Mouse (Mus musculus) hindbrain, embryonic 10.5 days (tissue): ENCODE results near the gene Pilrb1. TPM values are rescaled to one million over a fixed set of nuclear protein-coding genes. Genes with fewer than 3 reads are reported as not detected.
"Not testable (repeated sequence)": the region's sequence is repeated elsewhere in the genome, so short reads cannot be mapped to it uniquely, and the experiment has no call there.

Experiments used
- DNase-seq: peaks from one replicate; pipeline ENCODE4 v3.0.0-alpha.2; 2017; ENCODE audit warnings: low spot score
- H3K27ac ChIP-seq: fragments of 300-500 bp; sonication (generic); 2 replicates; pipeline ENCODE4 v1.5.1; 2016; ENCODE audit warnings: mild to moderate bottlenecking, moderate library complexity
- H3K27me3 ChIP-seq: fragments of 300-500 bp; sonication (generic); 2 replicates; pipeline ENCODE4 v1.6.1; 2016; ENCODE audit warnings: mild to moderate bottlenecking; ENCODE audit not compliant: poor library complexity, insufficient read depth, severe bottlenecking
- H3K36me3 ChIP-seq: fragments of 300-500 bp; sonication (generic); 2 replicates; pipeline ENCODE4 v1.6.1; 2016; ENCODE audit warnings: mild to moderate bottlenecking, moderate library complexity
- H3K4me1 ChIP-seq: fragments of 300-500 bp; sonication (generic); replicated peaks from 2 replicates; pipeline ENCODE4 v1.6.1; 2016; ENCODE audit warnings: mild to moderate bottlenecking
- H3K4me3 ChIP-seq: fragments of 300-500 bp; sonication (generic); 2 replicates; pipeline ENCODE4 v1.5.1; 2016; ENCODE audit warnings: mild to moderate bottlenecking, moderate library complexity
- H3K9me3 ChIP-seq: fragments of 300-500 bp; sonication (generic); 2 replicates; pipeline ENCODE4 v1.6.1; 2016; ENCODE audit warnings: mild to moderate bottlenecking, moderate library complexity
- WGBS: fragments of 180-500 bp; shearing (Covaris S2); methylation state at CpG from one replicate; pipeline ENCODE4 v1.1.7; 2016; 5-methylcytosine and 5-hydroxymethylcytosine counted together
- polyA plus RNA-seq: library from polyadenylated mRNA; unstranded; fragments of >200 nt; fragmentation: Nextera tagmentation; extraction: Ambion mirVana; gene quantifications from 2 replicates; pipeline ENCODE4 v1.2.1, GENCODE M21; 2016

Gene Pilrb1
- polyA plus RNA-seq, 1 experiment from 2014 or later, result not detected

GRCm38 (mm10) chr5:137856870-137857269 is 1.0 kb downstream of the Pilrb1 start:
- not testable (repeated sequence) for H3K27me3 ChIP-seq, H3K4me3 ChIP-seq, DNase-seq, H3K27ac ChIP-seq, H3K9me3 ChIP-seq, H3K36me3 ChIP-seq, H3K4me1 ChIP-seq
- WGBS, result 74% methylated on average over 5 of the region's 5 CpGs

- H3K9me3 ChIP-seq, DNase-seq, H3K4me1 ChIP-seq, H3K36me3 ChIP-seq, H3K27ac ChIP-seq, H3K27me3 ChIP-seq, H3K4me3 ChIP-seq: not testable (repeated sequence)
- WGBS, result 88% methylated on average over 3 of the region's 3 CpGs
Measured at GRCm38 (mm10) chr5:137854907-137855306, 3.0 kb downstream of the Pilrb1 start.

GRCm38 (mm10) chr5:137850313-137850712 is 7.6 kb downstream of the Pilrb1 start:
- not testable (repeated sequence) for DNase-seq

GRCm38 (mm10) chr5:137837110-137837509 is 20.8 kb downstream of the Pilrb1 start:
- not testable (repeated sequence) for DNase-seq, H3K36me3 ChIP-seq, H3K27me3 ChIP-seq, H3K9me3 ChIP-seq, H3K4me3 ChIP-seq, H3K27ac ChIP-seq, H3K4me1 ChIP-seq

More at GRCm38 (mm10) chr5:137850313-137850712, 7.6 kb downstream of the Pilrb1 start:
- H3K27ac ChIP-seq, H3K9me3 ChIP-seq, H3K27me3 ChIP-seq, H3K36me3 ChIP-seq, H3K4me3 ChIP-seq, H3K4me1 ChIP-seq: not testable (repeated sequence)
- 93% methylated on average over 1 of the region's 1 CpGs for WGBS

GRCm38 (mm10) chr5:137836611-137837010 is 21.3 kb downstream of the Pilrb1 start:
- no peaks in the 10 kb centered on the region for H3K9me3 ChIP-seq
- DNase-seq, result no peak
- H3K36me3 ChIP-seq, result no peaks in the 10 kb centered on the region
- no peaks in the 10 kb centered on the region for H3K4me1 ChIP-seq
- no peaks in the 10 kb centered on the region for H3K27me3 ChIP-seq
- no peak overlapping the region for H3K27ac ChIP-seq
- H3K4me3 ChIP-seq, result no peak overlapping the region

DNA sequence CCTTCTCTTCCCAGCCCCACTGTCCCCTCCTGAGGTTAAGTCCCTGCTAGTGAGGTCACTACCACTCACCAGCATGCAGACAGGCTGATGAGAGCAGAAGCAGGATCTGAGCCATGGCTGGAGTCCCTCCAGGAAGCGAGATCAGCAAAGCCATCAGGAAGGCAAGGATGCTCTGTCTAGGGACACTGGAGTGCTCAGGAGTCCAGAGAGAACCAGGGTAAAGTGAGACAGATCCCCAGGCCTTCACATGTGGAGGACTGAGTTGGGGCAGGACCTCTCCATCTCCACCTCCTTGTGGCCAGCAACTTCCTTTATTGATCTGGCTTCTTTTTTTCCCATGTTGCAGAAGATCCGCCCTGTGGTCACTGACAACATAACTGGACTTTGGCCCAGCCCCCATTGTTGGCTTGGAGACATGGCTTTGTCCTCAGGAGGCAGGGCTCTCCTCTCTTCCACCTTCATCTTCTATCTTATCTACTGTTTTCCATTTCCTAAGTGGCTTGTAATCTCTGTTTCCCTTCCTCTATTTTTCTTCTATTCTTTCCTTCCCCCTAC is 21.9 kb downstream of the Pilrb1 start, which contains the start of gene Pilra:
TSS of gene Pilra (minus strand) at position 316 of the 555 bp plus-strand sequence.
- H3K27me3 ChIP-seq, H3K27ac ChIP-seq, DNase-seq, H3K36me3 ChIP-seq, H3K4me1 ChIP-seq, H3K9me3 ChIP-seq, H3K4me3 ChIP-seq: not testable (repeated sequence)
- WGBS, result 68% methylated on average over 2 of the region's 2 CpGs

DNA sequence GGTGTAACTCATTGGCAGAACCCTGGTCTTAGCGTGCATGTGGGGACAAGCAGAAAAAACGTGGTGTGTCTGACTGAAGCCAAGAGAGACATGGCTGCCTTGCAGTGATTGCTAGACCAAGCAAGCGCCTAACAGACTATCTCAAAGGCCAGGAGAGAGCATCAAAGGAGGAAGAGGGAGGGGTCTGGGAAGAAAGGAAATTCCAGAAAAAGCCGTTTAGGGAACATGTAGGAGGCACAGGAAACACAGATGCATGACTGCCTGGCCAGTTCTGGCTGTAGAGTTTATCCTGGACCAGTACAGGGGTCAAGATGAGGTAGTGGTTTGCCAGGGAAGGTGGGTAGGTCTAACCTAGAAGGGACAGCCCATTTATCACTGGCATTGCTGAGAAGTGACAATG is 24.4 kb downstream of the Pilrb1 start:
- no peaks in the 10 kb centered on the region for H3K36me3 ChIP-seq
- WGBS, result 63% methylated on average over 4 of the region's 4 CpGs
- H3K27ac ChIP-seq, result no peak overlapping the region
- no peaks in the 10 kb centered on the region for H3K27me3 ChIP-seq
- no peak overlapping the region for H3K4me3 ChIP-seq
- no peaks in the 10 kb centered on the region for H3K4me1 ChIP-seq
- H3K9me3 ChIP-seq, result no peaks in the 10 kb centered on the region
- DNase-seq, result no peak

DNA sequence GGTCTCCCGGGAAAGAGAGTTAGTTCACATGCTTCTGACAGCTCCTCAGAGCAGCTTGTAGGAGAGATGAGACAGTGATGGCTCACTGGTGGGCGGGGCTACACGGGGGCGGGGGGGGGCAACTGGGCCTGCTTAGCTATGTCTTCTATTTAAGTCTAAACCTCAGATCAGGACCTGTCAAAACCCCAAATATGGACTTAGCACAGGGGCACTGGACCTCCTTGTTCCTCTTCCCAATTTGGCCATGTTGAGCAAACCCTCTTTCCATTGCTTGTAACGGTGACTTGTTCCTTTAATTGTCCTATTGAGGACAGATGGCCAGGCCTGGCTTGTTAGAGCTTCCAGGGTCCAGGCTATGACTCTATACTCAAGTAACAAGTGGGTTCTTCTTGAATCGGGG is 26.4 kb downstream of the Pilrb1 start:
- no peaks in the 10 kb centered on the region for H3K36me3 ChIP-seq
- H3K4me1 ChIP-seq, result no peaks in the 10 kb centered on the region
- H3K27me3 ChIP-seq, result no peaks in the 10 kb centered on the region
- no peaks in the 10 kb centered on the region for H3K9me3 ChIP-seq
- H3K4me3 ChIP-seq, result no peak overlapping the region
- WGBS, result 77% methylated on average over 6 of the region's 6 CpGs
- no peak overlapping the region for H3K27ac ChIP-seq
- no peak for DNase-seq

DNA sequence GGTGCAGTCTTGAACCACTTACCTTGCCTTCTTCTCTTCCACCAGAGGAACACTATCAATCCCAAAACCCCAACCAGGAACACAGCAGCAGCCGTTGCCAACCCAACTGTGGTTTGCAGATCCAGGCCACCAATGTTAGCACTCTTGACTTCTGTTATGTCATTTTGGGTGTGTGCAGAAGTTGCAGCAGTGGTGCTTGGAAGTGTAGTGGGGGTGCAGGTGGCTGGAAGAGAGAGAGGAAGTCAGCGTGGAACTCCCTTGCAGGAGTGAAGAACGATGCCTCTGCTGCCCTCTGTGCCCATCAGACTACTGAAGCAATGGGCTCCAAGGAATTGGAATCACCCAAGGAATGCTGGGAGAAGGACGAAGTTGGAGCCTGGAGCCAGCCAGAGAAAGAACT is 26.8 kb downstream of the Pilrb1 start:
- Histone ChIP-seq H3K27ac (no peak overlapping the region), H3K4me3 (no peak overlapping the region), H3K36me3 (no peaks in the 10 kb centered on the region), H3K9me3 (no peaks in the 10 kb centered on the region), H3K27me3 (no peaks in the 10 kb centered on the region), H3K4me1 (no peaks in the 10 kb centered on the region)
- no peak for DNase-seq
- 90% methylated on average over 4 of the region's 4 CpGs for WGBS

DNA sequence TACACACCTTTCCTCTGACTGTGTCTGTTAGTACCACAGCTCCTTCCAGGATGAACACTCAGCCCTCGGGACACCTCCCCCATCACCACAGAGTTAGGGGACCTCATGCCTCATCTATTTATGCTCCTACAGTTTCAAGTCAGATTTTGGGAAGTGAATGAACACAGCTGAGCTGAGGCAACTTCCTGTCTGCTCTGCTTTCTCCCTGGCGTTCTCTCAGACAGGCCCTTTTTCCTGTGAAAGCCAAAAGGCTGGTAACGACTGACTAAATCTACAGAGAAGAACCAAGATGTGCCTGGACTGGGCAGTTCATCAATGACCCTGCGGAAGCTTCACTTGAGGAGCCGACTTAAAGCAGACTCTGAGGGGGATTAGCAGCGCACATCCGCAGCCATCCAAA is 27.7 kb downstream of the Pilrb1 start:
- Histone ChIP-seq H3K4me1 (no peaks in the 10 kb centered on the region), H3K4me3 (no peak overlapping the region), H3K9me3 (no peaks in the 10 kb centered on the region), H3K27me3 (no peaks in the 10 kb centered on the region), H3K36me3 (no peaks in the 10 kb centered on the region), H3K27ac (no peak overlapping the region)
- DNase-seq, result no peak
- WGBS, result 88% methylated on average over 7 of the region's 7 CpGs

GRCm38 (mm10) chr5:137828694-137829093 is 29.2 kb downstream of the Pilrb1 start:
- WGBS, result 91% methylated on average over 6 of the region's 6 CpGs
- Histone ChIP-seq H3K4me3 (no peak overlapping the region), H3K9me3 (no peaks in the 10 kb centered on the region), H3K27ac (no peak overlapping the region), H3K4me1 (no peaks in the 10 kb centered on the region), H3K27me3 (no peaks in the 10 kb centered on the region), H3K36me3 (no peaks in the 10 kb centered on the region)
- DNase-seq, result no peak

- no peak for DNase-seq
- no peaks in the 10 kb centered on the region for H3K36me3 ChIP-seq
- H3K27me3 ChIP-seq, result no peaks in the 10 kb centered on the region
- 67% methylated on average over 7 of the region's 7 CpGs for WGBS
- H3K27ac ChIP-seq, result no peak overlapping the region
- no peak overlapping the region for H3K4me3 ChIP-seq
- 0 out of 2 replicates have a peak, but pooled peaks cover 3% of the 10 kb centered on the region for H3K4me1 ChIP-seq
- H3K9me3 ChIP-seq, result no peaks in the 10 kb centered on the region
Measured at GRCm38 (mm10) chr5:137826421-137826820, 31.5 kb downstream of the Pilrb1 start.

- 0 out of 2 replicates have a peak, but pooled peaks cover 3% of the 10 kb centered on the region for H3K4me1 ChIP-seq
- no peaks in the 10 kb centered on the region for H3K27me3 ChIP-seq
- H3K36me3 ChIP-seq, result no peaks in the 10 kb centered on the region
- 81% methylated on average over 2 of the region's 2 CpGs for WGBS
- DNase-seq, result no peak
- no peak overlapping the region for H3K4me3 ChIP-seq
- H3K27ac ChIP-seq, result no peak overlapping the region
- H3K9me3 ChIP-seq, result no peaks in the 10 kb centered on the region
Measured at GRCm38 (mm10) chr5:137825971-137826370, 31.9 kb downstream of the Pilrb1 start.

- WGBS, result 94% methylated on average over 3 of the region's 3 CpGs
- Histone ChIP-seq H3K27me3 (no peaks in the 10 kb centered on the region), H3K4me3 (no peak overlapping the region), H3K36me3 (no peaks in the 10 kb centered on the region), H3K27ac (no peak overlapping the region), H3K9me3 (no peaks in the 10 kb centered on the region), H3K4me1 (0 out of 2 replicates have a peak, but pooled peaks cover 3% of the 10 kb centered on the region)
- DNase-seq, result no peak
Measured at GRCm38 (mm10) chr5:137825030-137825429, 32.9 kb downstream of the Pilrb1 start.
